Mouse (Mus musculus) ES-E14 (cell line): ENCODE data around the gene Olfr1396.

Experiments used
- CHD2 ChIP-seq: IDR thresholded peaks from 2 replicates; pipeline ENCODE4 v1.6.1; 2014; ENCODE audit warnings: mild to moderate bottlenecking, low read depth, low read length, inconsistent platforms
- HCFC1 ChIP-seq: IDR thresholded peaks from 2 replicates; pipeline ENCODE4 v1.6.1; 2012; ENCODE audit warnings: low read length, inconsistent platforms, borderline replicate concordance; ENCODE audit not compliant: insufficient read depth

- TF ChIP-seq CHD2 (no peak), HCFC1 (no peak)
Observed at GRCm38 (mm10) chr11:49088990-49089652, 25.6 kb downstream of the Olfr1396 start.
